Mouse (Mus musculus): ENCODE data around the gene C1qb.

The C1qb gene

DNA sequence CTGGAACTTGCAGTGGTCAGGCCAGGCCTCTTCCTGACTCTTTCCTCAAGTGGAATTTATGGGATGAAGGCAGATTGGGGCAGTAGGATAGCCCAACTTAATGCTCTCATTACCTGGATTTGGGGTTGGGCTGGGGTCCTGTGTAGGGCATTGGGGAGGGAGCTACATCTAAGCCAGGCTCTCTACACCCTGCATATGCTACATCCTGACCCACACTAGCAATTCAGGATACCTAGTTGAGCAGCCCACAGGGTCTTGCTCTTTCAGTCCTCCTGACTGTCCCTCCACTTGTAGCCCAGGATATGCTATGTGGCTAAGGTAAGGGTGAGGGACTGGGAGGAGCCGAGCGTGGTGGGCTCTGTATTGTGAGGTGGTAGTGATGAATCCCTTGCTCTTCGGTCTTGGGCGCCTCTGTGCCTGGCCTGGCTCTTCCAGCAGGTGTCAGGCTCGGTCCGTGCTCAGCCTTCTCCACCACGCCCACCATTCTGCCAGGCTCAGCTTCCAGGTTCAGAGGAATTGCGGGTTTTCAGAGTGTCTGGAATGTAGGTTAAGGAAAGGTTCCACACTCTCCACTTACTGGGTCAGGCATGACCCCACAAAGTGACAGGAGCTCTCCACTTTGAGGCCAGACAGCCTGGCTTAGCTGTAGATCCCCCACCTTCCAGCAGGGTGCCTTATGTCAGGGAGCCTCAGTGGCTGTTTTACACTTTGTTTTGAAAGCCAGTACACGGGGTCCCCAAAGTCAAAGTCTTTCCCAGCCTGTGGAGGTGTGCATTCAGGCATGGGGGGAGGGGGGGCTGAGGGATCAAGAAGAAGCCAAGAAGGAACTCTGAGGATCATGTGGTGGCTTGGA lies 7.9 kb upstream of the C1qb start:
- in situ Hi-C loops (cut with MseI, MboI): no loop called here

DNA sequence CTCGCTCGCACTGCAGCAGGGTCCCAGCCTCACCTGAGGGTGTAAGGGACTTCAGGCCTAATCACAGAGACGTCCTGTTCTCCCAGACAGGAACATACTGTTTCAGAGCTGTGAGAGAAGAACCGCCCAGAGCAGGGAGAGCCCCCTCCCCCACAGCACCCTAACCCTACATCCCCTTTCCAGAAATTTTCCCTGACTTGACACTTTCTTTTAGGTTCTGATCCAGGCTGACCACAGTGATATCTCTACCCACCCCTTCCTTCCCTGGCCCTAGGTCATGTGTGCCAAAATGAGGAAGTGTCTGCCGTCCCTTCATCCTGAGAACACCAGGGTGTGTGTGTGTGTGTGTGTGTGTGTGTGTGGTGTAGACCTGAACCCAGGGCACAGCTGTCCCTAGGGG lies 6.8 kb upstream of the C1qb start, which contains the start of gene C1qc:
Gene C1qc (minus strand): TSS at position 255 of the 400 bp plus-strand sequence.
- in situ Hi-C loops (cut with MseI, MboI): no loop called here

DNA sequence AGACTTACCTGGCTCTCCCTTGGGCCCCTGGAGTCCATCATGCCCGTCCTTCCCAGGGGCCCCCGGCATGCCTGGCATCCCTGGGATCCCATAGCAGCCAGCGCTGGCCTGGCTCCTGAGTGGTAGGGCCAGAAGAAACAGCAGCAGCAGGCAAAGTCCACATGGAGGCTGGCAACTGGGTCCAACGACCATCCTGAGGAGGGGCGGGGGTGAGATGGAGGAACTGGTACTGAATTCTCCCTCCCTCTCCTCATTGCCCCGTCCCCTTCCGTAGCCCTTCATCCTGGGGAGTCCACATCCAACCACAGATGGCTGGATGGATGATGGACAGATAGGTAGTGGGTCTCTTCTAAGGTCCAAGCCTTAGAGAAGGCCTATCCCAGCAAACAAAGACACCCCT lies 6.4 kb upstream of the C1qb start:
- in situ Hi-C loops (cut with MseI, MboI): no loop called here

DNA sequence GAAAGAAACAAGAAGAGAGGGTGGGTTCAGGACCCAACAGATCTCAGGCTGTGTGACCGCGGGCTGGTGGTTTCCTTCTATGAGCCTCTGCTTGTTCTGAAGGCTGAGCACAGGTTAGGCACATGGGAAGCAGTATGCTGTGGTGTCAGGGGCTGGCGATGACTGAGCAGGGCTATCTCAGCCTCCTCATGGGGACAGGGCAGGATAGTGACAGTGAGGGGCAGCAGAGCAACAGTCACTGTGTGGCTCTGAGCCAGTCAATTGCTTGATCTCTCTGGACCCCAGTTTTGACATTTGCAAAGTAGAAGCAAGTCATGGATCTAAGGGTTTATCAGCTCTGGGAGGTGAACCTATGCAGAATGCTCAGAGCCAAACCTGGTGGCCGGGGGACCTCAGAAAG lies 5.1 kb upstream of the C1qb start:
- in situ Hi-C loops (cut with MseI, MboI): no loop called here

DNA sequence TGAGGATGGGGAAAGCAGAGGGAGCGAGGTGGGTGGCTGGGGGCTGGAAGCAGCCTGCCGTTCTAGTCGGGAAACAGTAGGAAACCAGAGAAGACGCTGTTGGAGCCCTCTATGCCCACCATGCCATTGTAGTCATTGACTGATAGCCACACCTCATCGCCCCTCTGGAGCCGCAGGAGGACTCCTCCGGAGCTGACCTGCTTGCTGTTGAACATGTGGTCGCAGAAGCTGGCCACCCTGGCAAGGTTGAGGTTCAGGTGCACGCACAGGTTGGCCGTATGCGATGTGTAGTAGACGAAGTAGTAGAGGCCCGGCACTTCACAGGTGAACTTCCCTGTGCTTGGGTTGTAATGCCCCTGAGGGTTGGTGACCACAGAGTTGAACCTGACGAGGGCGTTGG lies 4.0 kb upstream of the C1qb start:
- in situ Hi-C loops (cut with MseI, MboI): no loop called here

DNA sequence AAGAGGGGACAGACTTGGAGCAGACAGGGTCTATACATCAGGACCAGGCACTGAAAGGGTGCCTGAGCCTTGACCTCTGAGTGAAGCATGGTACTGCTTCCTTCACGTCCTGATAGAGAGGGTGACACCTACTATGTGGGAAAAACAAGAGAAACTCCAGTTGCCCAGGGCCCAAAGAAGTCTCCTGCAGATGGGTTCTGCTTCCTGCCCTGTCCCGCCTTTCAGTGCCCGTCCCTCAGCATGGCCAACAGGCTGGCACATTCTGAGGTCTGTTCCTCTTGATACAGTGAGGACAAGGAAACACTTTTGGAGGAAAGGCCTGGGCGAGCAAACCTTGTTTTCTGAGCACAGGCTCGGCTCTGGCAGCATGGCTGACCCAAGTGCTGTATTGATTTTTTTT lies 1.7 kb upstream of the C1qb start:
- in situ Hi-C loops (cut with MseI, MboI): no loop called here

DNA sequence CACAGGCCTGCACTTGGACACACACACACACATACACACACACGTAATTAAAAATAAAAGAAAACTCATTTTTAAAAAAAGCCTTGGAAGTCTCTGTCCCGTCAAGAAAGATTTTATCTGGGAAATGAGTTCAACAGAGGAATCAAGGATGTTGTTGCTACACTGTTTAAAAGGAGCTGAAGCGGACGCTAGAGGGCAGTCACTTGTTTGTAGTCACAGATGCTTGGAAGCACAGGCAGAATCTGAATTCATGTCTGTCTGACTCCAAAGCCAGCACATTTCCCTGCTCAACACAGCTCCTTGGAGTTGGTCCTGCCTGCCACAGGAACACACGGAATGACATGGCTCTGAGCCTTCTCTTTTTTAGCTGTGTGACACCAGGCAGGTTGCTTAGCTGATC lies 7.4 kb downstream of the C1qb start:
- in situ Hi-C loops (cut with MseI, MboI): no loop called here

DNA sequence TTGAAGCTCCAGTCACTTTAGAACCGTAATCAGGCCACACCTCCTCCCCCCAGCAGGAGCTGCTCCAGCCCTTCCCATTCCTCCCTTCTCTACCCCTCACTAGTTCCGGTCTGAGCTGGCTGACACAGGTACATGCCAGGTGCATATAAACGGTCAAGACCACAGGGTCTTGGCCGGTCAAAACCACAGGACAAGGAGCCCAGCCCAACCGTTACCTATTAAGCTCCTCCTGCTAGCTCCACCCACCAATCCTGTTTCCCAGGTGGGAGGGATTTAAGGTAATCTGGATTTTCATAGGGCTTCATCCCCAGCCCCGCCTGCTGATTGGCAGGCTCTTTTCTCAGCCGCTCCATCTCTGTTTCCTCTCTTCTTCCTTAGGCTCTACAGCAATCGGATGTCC lies 7.8 kb downstream of the C1qb start:
- in situ Hi-C loops (cut with MseI, MboI): no loop called here

DNA sequence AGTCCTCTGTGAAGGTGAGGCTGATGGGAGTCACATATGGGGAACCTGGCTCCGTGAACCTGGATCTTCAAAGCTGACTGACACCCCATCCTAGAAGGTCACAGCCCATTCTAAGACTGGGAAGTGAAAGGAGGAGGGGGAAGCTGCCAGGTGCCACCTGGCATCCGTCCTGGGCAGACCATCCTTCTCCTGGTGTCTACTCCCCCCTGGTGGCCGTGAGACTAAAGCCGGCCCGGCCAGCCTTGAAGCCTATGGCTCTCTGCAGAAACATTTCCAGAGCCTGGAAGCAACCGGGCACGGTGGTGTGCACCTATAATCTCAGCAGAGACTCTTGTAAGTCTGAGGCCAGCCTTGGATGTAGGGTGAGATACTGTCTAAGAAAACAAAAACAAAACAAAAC lies 9.0 kb downstream of the C1qb start:
- in situ Hi-C loops (cut with MseI, MboI): no loop called here

DNA sequence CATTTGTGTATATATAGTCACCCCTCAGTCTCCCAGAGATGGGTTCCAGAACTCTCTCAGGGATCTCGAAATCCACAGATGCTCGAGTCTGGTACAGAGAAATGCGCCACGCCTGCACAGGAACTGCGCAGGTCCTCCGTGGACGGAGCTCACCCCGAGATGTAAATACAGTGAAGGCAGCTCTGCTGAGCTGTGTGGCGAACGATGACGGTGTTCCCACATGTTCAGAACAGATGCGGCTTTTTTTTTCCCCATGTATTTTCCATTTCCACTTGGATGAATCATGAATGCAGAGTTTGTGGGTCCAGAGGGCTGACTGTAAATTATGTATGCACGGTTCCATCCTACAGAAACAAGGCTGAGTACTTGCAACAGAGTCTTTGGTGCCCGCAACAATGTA lies 11.0 kb downstream of the C1qb start:
- in situ Hi-C loops (cut with MseI, MboI): no loop called here

DNA sequence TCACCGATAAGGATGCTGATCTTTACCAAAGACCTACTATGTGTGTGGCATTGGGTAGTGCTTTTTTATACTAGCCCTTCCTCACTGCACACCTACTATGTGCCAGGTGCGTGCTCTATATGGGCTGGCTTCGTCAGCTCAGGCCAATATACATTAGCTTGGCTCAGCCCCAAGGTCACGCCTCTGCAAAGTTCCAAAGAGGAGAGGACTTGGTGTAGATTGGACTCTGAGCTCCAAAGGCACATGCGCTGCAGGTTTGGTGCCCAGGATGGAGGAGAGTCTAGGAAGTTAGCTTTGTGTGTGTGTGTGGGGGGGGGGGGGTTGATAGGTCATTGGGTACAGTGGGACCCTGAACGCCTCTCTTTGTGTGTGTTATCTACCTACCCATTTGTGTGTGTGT lies 17.6 kb downstream of the C1qb start:
- in situ Hi-C loops (cut with MseI, MboI): no loop called here

DNA sequence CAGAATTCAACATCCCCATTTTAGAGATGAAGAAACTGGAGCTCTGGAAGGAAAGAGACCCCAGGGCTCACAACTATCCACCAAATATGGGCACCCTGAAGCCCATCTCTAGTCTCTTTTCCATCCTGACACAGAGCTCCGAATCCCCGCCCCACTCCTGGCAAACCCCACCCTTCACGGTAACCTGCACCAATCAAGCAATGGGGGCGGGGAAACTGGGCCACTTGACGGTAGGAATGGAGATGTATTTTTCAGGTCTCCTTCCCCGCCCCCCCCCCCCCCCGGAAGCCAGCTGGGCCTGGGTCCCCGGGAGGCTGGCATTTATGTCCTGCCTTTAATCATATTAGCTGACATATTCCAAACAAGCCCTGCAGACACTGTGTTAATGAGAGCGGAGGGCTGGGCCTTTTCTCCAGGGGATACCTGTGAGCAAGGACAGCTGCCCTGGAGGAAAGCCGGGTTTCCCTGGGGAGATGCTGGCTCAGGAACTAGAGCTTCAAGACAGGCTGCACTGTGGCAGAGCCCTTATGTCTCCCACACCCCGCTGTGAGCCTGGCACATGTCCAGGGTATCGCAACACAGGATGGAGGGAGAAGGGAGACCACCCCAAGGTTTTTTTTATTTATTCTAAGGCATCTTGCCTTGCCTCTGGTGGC lies 18.2 kb downstream of the C1qb start:
- in situ Hi-C loops (cut with MseI, MboI): no loop called here

DNA sequence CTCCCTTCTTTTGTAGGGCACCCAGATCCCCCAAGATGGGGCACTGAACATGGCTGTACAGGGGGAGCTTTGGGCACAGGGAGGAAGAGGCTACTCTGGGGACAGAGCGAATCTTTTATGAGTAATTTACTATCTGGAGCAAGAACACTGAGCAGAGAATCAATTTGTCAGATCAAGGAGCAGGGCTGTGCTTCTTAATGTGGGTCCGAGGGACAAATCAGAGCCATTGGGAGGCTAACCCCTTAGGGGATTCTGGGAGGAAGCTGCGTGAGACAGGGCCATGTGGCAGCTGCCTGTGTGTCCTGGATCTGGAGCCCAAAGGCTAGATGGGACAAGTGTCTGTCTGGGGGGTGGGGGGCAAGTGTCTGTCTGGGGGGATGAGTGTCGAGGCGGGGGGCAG lies 20.5 kb downstream of the C1qb start:
- in situ Hi-C loops (cut with MseI, MboI): no loop called here

DNA sequence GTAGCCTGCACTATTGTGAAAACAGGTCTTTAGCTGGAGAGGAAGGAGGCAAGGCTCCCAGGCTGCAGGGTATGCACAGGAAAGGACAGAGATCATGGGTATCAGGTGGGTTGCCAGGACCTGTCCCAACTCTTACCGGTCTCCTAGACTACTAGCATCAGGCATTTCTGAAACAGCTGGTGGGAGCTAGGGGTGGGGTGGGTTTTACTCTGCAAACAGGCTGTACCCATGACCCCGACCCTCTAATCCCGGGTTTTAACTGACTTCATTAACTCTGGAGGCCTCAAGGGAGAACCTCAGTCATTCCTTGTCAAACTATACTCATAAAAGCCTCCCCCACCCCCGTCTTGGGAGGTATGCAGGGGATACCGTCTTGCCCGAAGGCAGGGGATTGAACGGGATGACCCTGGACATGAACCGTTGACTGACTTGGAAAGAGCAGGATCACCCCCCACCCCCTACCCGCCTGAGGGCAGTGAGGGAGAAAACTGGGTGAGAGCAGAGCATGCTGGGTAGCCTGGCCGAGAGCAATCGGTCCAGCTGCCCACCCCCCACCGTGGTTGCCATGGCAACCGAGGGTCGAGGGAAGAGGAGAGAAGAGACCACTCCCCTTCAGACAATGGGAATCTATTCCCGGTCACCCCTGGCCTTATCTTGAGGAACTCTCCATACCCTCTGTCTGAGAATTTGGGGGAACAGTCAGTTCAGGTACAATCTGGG lies 21.1 kb downstream of the C1qb start:
- in situ Hi-C loops (cut with MseI, MboI): no loop called here

DNA sequence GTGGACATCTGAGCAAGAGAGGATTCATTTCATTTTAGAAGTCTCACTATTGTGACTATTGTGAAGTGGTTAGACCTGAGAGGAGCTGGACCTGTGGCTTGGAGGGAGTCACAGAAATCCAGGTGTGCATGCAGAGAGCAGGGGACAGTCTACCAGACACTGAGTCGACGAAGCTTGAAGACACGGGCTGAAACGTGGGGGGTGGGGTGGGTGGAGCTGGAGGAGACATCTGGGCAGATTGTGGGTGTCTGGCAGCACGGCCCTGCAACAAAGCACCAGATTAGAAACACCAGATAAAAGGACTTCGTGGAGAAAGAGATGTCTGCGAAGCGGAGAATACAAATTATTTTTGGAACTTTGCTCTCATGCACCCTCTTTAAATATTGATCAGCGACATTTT lies 22.5 kb downstream of the C1qb start:
- in situ Hi-C loops (cut with MseI, MboI): no loop called here

DNA sequence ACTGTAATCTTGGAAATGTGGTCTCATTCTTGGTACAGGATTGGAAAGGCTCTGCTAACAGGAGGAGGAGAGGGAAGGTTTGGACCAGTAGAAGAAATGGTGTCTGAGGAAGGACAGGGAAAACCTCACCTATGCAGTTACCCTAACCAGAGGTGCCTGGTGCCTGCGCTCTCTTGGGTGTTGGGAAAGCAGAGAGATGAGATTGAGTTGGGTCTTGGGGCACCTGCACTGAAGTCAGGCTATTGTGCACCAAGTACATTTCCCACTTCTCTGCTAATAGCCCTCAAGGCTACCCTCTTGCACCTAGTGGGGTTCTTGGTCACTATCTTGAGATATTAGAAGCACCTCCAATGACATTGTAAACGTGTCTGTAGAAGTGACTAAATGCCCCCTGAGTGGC lies 23.6 kb downstream of the C1qb start:
- in situ Hi-C loops (cut with MseI, MboI): no loop called here

DNA sequence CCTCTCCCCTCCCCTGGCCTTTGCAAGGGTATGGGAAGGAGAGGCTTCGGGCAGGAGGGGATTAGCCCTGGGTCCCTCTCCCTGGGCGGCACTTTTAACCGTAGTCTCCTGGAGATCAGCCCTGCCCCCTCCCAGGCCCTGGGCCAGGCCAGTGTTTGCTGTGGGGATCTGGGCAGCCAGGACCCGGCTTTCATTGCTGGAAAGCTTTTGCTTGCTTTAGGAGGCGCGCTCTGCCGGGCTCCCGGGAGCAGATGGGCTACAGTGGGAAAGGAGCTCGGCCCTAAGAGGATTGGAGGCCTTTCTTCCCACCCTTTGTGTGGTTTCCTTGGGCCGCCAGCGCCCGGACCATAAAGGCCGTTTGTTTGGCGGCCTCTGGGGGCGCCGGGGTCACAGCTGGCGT lies 24.2 kb downstream of the C1qb start:
- in situ Hi-C loops (cut with MseI, MboI): no loop called here

DNA sequence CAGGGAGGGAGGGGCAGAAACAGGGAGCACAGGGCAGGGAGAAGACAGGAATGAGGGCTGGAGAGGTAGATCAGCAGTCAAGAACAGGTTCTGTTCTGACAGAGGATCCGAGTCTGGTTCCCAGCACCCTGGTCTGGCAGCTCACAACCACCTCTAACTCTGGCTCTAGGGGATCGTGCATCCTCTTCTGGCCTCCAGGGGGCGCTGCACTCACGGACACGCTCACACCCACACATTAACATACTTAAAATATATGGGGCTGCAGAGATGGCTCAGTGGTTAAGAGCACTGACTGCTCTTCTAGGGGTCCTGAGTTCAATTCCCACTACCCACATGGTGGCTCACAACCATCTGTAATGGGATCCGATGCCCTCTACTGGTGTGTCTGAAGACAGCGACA lies 26.0 kb downstream of the C1qb start:
- in situ Hi-C loops (cut with MseI, MboI): no loop called here

DNA sequence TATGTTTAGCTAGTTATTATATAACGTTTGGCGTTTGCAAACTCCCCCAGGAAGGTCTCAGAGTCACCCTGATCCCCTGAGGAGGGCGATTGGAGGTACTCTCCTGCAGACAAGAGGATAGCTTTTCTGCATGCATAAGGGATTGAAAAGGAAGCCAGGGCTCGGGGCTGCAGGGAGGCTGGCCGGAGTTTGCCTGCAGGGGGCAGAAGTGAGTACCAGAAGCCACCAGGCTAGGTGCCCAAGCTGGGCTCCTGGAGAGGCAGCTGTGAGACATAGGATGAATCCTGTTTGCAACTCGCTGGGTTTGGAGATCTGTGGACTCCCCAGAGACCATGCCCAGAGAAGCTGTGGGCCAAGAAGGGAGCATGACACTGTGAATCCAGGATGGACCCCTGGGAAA lies 30.9 kb downstream of the C1qb start:
- in situ Hi-C loops (cut with MseI, MboI): no loop called here

DNA sequence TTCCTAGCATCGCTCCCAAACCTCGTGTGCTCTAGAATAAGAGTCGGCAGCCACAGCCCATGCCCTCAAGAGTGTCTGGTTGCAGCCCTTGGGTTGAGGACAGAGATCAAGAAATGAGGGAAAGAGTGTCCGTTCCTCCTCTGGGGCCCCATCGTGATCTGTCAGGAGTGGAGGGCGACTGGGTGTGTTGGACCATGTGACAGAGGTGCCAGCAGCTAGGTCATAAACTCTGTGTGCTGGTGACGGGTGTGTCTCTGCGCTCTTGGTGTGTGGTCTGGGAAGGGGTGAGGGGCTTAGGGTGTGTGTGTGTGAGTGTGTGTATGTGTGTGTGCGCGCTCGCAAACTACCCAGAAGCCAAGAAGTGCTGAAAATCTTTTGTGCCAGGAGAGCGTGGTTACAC lies 33.0 kb downstream of the C1qb start:
- in situ Hi-C loops (cut with MseI, MboI): no loop called here

DNA sequence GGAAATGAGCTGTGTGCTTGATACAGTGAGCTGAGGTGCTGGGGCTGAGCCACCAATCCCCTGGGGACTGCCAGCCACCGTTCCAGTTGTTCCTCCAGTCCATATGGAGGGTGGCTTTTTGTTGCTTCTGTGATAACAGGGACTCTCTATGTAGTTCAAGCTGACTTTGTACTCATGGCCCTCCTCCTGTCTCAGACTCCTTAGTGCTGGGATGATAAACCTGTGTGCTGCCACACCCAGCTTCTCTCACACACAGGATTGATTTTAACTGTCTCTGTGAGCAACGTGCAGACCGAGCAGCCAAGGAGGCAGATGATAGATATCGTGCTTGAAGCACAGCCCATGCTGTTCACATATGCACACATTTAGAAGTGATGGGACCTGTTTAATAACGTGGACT lies 33.9 kb downstream of the C1qb start:
- in situ Hi-C loops (cut with MseI, MboI): no loop called here

DNA sequence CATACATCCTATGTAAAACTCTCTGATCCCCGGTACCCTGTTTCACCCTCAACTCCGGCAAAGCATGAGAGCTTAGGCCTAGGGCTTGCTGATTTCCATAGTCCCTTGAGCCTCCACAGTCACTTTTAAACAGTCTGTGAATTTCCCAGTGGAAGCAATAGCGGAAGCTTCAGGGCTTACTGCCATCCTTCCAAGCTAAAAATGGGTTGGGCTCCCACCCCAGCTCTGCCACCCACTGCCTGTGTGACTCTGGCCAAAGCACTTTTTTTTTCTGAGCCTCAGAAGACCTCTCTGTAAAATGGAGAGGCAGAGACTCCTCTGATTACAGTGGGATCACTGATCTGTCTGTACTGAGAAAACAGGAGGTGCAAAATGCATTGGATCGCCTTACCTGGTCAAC lies 37.4 kb downstream of the C1qb start:
- in situ Hi-C loops (cut with MseI, MboI): loop anchor here in 1 of 2 experiments (10.0 kb wide), 1 partner anchor 174 kb away; no protein-coding TSS in a partner anchor

DNA sequence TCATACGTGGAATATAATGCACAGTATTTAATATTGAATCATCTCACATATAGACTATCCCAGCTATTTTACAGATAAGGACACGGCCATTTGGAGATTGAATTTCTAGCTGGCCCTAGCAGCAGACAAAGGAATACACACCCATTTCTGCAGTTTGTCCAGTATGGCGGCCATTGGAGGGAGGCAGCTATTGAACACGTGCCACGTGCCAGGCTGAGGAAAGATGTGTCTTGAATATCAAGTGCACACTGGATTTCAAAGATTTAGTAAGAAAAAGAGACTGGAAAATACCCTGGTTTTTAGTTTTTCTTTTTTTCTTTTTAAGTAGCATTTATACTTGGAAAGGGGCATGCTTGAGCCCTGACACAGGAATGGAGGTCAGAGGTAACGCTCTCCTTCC lies 38.8 kb downstream of the C1qb start:
- in situ Hi-C loops (cut with MseI, MboI): loop anchor here in 1 of 2 experiments (10.0 kb wide), 1 partner anchor 172 kb away; no protein-coding TSS in a partner anchor

All from mouse trophoblast stem cell (cell line).